Comparison of ENCODE assay signal across 23 mouse cellular contexts in the genomic region with DNA sequence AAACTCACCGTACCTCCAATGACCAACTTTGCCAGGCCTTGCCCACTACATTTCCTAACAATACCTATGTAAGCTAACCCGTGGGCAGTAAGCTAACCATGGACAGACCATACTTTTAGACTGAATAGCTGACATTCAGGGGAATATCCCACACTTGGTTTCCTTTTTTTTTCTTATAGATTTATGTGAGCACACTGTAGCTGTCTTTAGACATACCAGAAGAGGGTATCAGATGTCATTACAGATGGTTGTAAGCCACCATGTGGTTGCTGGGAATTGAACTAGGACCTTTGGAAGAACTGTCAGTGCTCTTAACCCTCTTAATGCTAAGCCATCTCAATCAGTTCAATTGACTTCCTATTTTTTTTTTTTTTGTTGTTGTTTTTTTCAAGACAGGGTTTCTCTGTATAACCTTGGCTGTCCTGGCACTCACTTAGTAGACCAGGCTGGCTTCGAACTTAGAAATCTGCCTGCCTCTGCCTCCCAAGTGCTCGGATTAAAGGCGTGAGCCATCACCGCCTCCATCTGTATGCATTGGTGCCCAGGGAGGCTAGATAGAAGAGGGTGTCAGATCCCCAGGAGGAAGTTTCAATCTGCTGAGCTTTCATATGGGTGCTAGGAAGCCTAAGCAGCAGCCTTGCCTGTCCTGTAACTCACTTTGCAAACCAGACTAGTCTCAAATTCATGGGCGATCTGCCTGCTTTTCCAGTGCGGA. TPM values are rescaled to one million over a fixed set of nuclear protein-coding genes. Genes with fewer than 3 reads are reported as not detected.
DNase-seq lines count a peak whose midpoint lies in the region; ATAC-seq and TF ChIP-seq lines count a peak whose summit lies in the region.
"Had no signal": no experiment of that assay in that cellular context is flagged by ENCODE, and none has a peak within 500 bp of the region (broad histone marks: within the 10 kb centered on the region; RNA-seq: fewer than 3 reads in every experiment).

No protein-coding gene starts in this region.

- H3K27ac ChIP-seq in liver, embryonic 15.5 days (replicated peaks): 0 out of 2 replicates have a peak overlapping the region, but pooled peaks have one; percentile 3
- H3K27ac ChIP-seq in CH12.LX (ENCODE audit: insufficient read depth, low read depth) (peak overlapping the region; percentile 95), macrophage (peak overlapping the region; percentile 27)
- H3K27ac ChIP-seq in hindbrain, postnatal 0 days: no peak overlapping the region
- H3K27ac ChIP-seq: heart, adult 2 months; heart, embryonic 13.5 days; kidney, embryonic 15.5 days; midbrain, embryonic 15.5 days had no signal

- TF ChIP-seq RAD21 in CH12.LX (IDR thresholded peaks at IDR 0.05; ENCODE audit: low read depth, low read length): no peak

- ATAC-seq in liver, embryonic 15.5 days (ENCODE audit: insufficient read depth): no peak
- no peak for ATAC-seq in hindbrain, postnatal 0 days
- ATAC-seq: forebrain, embryonic 16.5 days; midbrain, embryonic 15.5 days had no signal

- no peak overlapping the region for H3K4me2 ChIP-seq in liver, embryonic 15.5 days
- no peak overlapping the region for H3K4me2 ChIP-seq in CH12.LX (ENCODE audit: insufficient read depth, low read depth, poor library complexity, severe bottlenecking)
- no peak overlapping the region for H3K4me2 ChIP-seq in hindbrain, postnatal 0 days (ENCODE audit: low read depth, low read length)
- H3K4me2 ChIP-seq: heart, embryonic 13.5 days; kidney, embryonic 15.5 days; midbrain, embryonic 15.5 days had no signal

- DNase-seq in liver: no peak
- DNase-seq in CH12.LX (ENCODE audit: extremely low read depth): peak; percentile 41
- peak; percentile 47 for DNase-seq in R1 (ENCODE audit: low read depth, low spot score)
- no peak for DNase-seq in cerebellum, postnatal 14 days
- DNase-seq in hindbrain, postnatal 0 days (ENCODE audit: low spot score): no peak
- DNase-seq: adrenal gland, postnatal 25 days; cerebellum, adult 11-12 months; cerebellum, postnatal 25 days; embryo, embryonic 11 days; gastrocnemius, postnatal 25 days; heart, adult 2 months; heart, postnatal 14 days; kidney, adult 11 months; kidney, postnatal 36 days; lung, adult 2 months; lung, postnatal 14 days; thymus, adult 18-20 months had no signal

- no peak for TF ChIP-seq CTCF in CH12.LX (conservative IDR thresholded peaks at IDR 0.05 in 1 of 2, IDR thresholded peaks at IDR 0.05 in 1 of 2; ENCODE audit: low read depth in 2 of 2, low read length in 2 of 2)
- no peak for TF ChIP-seq CTCF in hindbrain, postnatal 0 days (IDR thresholded peaks at IDR 0.05; ENCODE audit: low read depth)

- H3K36me3 ChIP-seq in liver, embryonic 15.5 days (replicated peaks): peaks cover 30% of the 10 kb centered on the region
- H3K36me3 ChIP-seq in CH12.LX (replicated peaks in 1 of 2; ENCODE audit: control insufficient read depth in 1 of 2, insufficient read depth in 1 of 2, low read length in 1 of 2): peaks cover 25 to 34% of the 10 kb centered on the region in 2 experiments
- peaks cover 12% of the 10 kb centered on the region; the same call in 1 of the 2 replicates for H3K36me3 ChIP-seq in macrophage (ENCODE audit: inconsistent target)
- H3K36me3 ChIP-seq in hindbrain, postnatal 0 days (ENCODE audit: insufficient read depth, low read length): peaks cover 18% of the 10 kb centered on the region

- TF ChIP-seq EP300 in CH12.LX (IDR thresholded peaks at IDR 0.05; ENCODE audit: low read length): no peak

- no peaks in the 10 kb centered on the region for H3K27me3 ChIP-seq in liver, embryonic 15.5 days
- no peaks in the 10 kb centered on the region for H3K27me3 ChIP-seq in CH12.LX (replicated peaks)
- no peaks in the 10 kb centered on the region for H3K27me3 ChIP-seq in hindbrain, postnatal 0 days (ENCODE audit: insufficient read depth, low read length)
- H3K27me3 ChIP-seq: heart, embryonic 13.5 days; kidney, embryonic 15.5 days; midbrain, embryonic 15.5 days had no signal

- 72% methylated on average over 8 of the region's 8 CpGs for WGBS in liver, embryonic 15.5 days (ENCODE audit: insufficient replicate concordance)
- 94% methylated on average over 8 of the region's 8 CpGs for WGBS in macrophage (ENCODE audit: missing documents)
- WGBS in hindbrain, postnatal 0 days: 91% methylated on average over 8 of the region's 8 CpGs

- no peak overlapping the region for H3K9ac ChIP-seq in liver, embryonic 15.5 days
- no peak overlapping the region for H3K9ac ChIP-seq in CH12.LX (ENCODE audit: insufficient read depth, low read depth)
- H3K9ac ChIP-seq in hindbrain, postnatal 0 days (replicated peaks; ENCODE audit: low read length): no peak overlapping the region
- H3K9ac ChIP-seq: heart, embryonic 13.5 days; kidney, embryonic 15.5 days; midbrain, embryonic 15.5 days had no signal

- H3K79me2 ChIP-seq in CH12.LX (replicated peaks; ENCODE audit: control insufficient read depth, extremely low read depth, insufficient read depth, poor library complexity, severe bottlenecking) (peaks cover 40% of the 10 kb centered on the region), macrophage (ENCODE audit: inconsistent target) (peaks cover 49% of the 10 kb centered on the region)

- in situ Hi-C loops in CH12.LX (cut with MboI; ENCODE audit: low pct_ligation_motif_present, low pct_unique_long_range_greater_than_20kb, low sequenced_read_pairs): no loop called here

- no peak overlapping the region for H3K4me3 ChIP-seq in liver, embryonic 15.5 days (replicated peaks)
- H3K4me3 ChIP-seq in CH12.LX (replicated peaks in 1 of 3; ENCODE audit: low read depth in 2 of 3, low read length in 2 of 3, poor library complexity in 1 of 3) (no peak overlapping the region), macrophage (ENCODE audit: inconsistent target) (no peak overlapping the region)
- H3K4me3 ChIP-seq in hindbrain, postnatal 0 days (ENCODE audit: low read length): no peak overlapping the region
- H3K4me3 ChIP-seq: heart, adult 2 months; heart, embryonic 13.5 days; kidney, embryonic 15.5 days; midbrain, embryonic 15.5 days had no signal

- dilution Hi-C loops in CH12.LX (cut with MboI; ENCODE audit: extremely low pct_ligation_motif_present, extremely low pct_unique_long_range_greater_than_20kb, low sequenced_read_pairs): no loop called here

- no peak; the same call in 1 of the 2 replicates for TF ChIP-seq POLR2A in CH12.LX (IDR thresholded peaks at IDR 0.05; ENCODE audit: low read depth, low read length)

- no peaks in the 10 kb centered on the region for H3K9me3 ChIP-seq in liver, embryonic 15.5 days (replicated peaks)
- peaks cover 2% of the 10 kb centered on the region for H3K9me3 ChIP-seq in CH12.LX (replicated peaks; ENCODE audit: low read length)
- no peaks in the 10 kb centered on the region for H3K9me3 ChIP-seq in hindbrain, postnatal 0 days (ENCODE audit: low read length)
- H3K9me3 ChIP-seq: heart, embryonic 13.5 days; kidney, embryonic 15.5 days; midbrain, embryonic 15.5 days had no signal

- peaks cover 38% of the 10 kb centered on the region for H3K4me1 ChIP-seq in liver, embryonic 15.5 days (replicated peaks)
- peaks cover 21 to 50% of the 10 kb centered on the region in 2 experiments for H3K4me1 ChIP-seq in CH12.LX (ENCODE audit: control insufficient read depth in 1 of 2, insufficient read depth in 2 of 2)
- no peaks in the 10 kb centered on the region for H3K4me1 ChIP-seq in hindbrain, postnatal 0 days (ENCODE audit: insufficient read depth, low read length)

TF ChIP-seq in CH12.LX, 34 proteins besides CTCF, POLR2A, EP300 and RAD21 (continues in another document):
- TF ChIP-seq SIN3A (IDR thresholded peaks at IDR 0.05; ENCODE audit: low read length) (peak; percentile 70), PAX5 (IDR thresholded peaks at IDR 0.05; ENCODE audit: low read length) (no peak), ETS1 (conservative IDR thresholded peaks at IDR 0.05; ENCODE audit: low read depth, low read length) (no peak; the same call in 1 of the 2 replicates), MAZ (IDR thresholded peaks at IDR 0.05; ENCODE audit: low read depth, low read length) (no peak)

RNA-seq across cellular contexts. Expression of gene Myo1g, which starts 3.6 kb away (rescaled TPM):
- 9.4 and 9.6 TPM in 2 replicates for polyA plus RNA-seq in liver, embryonic 15.5 days (2015; fragmentation: Nextera tagmentation; extraction: Ambion mirVana)
- total RNA-seq in CH12.LX (2012; rRNA removed) (279 and 335 TPM in 2 replicates), CH12.LX (2014; rRNA removed) (265 and 268 TPM in 2 replicates)
- polyA plus RNA-seq in CH12.LX (2012; ENCODE audit: insufficient read length, low read depth) (279 and 284 TPM in 2 replicates), macrophage (2018) (54.3 to 64.8 TPM (median 54.5 TPM) in 3 replicates)
- total RNA-seq in macrophage (2018; cell fraction: chromatin; rRNA removed): 1,000 to 10,000 TPM in 3 of 26 experiments, 100 to 1,000 TPM in 23; 308 to 2,013 (median 470) TPM
- 100 to 1,000 TPM in 12 of 26 experiments, 10 to 100 TPM in 14; 57.8 to 153 (median 97.1) TPM for total RNA-seq in macrophage (2018; cell fraction: cytosol; rRNA removed)
- 1,000 to 10,000 TPM in 2 of 26 experiments, 100 to 1,000 TPM in 24; 212 to 1,497 (median 266) TPM for total RNA-seq in macrophage (2018; cell fraction: nucleus; rRNA removed)
- 0.68 and 1.0 TPM in 2 replicates for total RNA-seq in hindbrain, postnatal 0 days (2014; rRNA removed)
- polyA plus RNA-seq in hindbrain, postnatal 0 days (2015; fragmentation: Nextera tagmentation; extraction: Ambion mirVana): 0.39 and 0.50 TPM in 2 replicates

RNA-seq across cellular contexts. Expression of gene Ccm2, which starts 22.4 kb away (rescaled TPM):
- polyA plus RNA-seq in liver, embryonic 15.5 days (2015; fragmentation: Nextera tagmentation; extraction: Ambion mirVana): 40.1 and 43.9 TPM in 2 replicates
- total RNA-seq in CH12.LX (2012; rRNA removed) (30.4 and 31.6 TPM in 2 replicates), CH12.LX (2014; rRNA removed) (32.7 and 32.9 TPM in 2 replicates)
- polyA plus RNA-seq in CH12.LX (2012; ENCODE audit: insufficient read length, low read depth) (29.4 and 34.5 TPM in 2 replicates), macrophage (2018) (52.8 to 75.3 TPM (median 58.4 TPM) in 3 replicates)
- 100 to 1,000 TPM in 3 of 26 experiments, 10 to 100 TPM in 23; 30.2 to 131 (median 60.0) TPM for total RNA-seq in macrophage (2018; cell fraction: chromatin; rRNA removed)
- 10 to 100 TPM; 31.5 to 73.5 (median 61.7) TPM for total RNA-seq in macrophage (2018; cell fraction: cytosol; rRNA removed)
- 100 to 1,000 TPM in 1 of 26 experiments, 10 to 100 TPM in 25; 28.0 to 103 (median 45.3) TPM for total RNA-seq in macrophage (2018; cell fraction: nucleus; rRNA removed)
- total RNA-seq in hindbrain, postnatal 0 days (2014; rRNA removed): 62.8 and 77.5 TPM in 2 replicates
- 74.1 and 80.2 TPM in 2 replicates for polyA plus RNA-seq in hindbrain, postnatal 0 days (2015; fragmentation: Nextera tagmentation; extraction: Ambion mirVana)

RNA-seq across cellular contexts. Expression of gene Purb, which starts 48.6 kb away (rescaled TPM):
- polyA plus RNA-seq in liver, embryonic 15.5 days (2015; fragmentation: Nextera tagmentation; extraction: Ambion mirVana): 7.6 TPM in 2 replicates
- total RNA-seq in CH12.LX (2012; rRNA removed) (19.3 and 29.7 TPM in 2 replicates), CH12.LX (2014; rRNA removed) (45.2 and 50.5 TPM in 2 replicates)
- polyA plus RNA-seq in CH12.LX (2012; ENCODE audit: insufficient read length, low read depth) (35.0 and 42.4 TPM in 2 replicates), macrophage (2018) (23.4 to 30.1 TPM (median 28.8 TPM) in 3 replicates)
- 10 to 100 TPM; 24.8 to 61.9 (median 42.8) TPM for total RNA-seq in macrophage (2018; cell fraction: chromatin; rRNA removed)
- 10 to 100 TPM; 26.5 to 68.4 (median 42.4) TPM for total RNA-seq in macrophage (2018; cell fraction: cytosol; rRNA removed)
- total RNA-seq in macrophage (2018; cell fraction: nucleus; rRNA removed): 10 to 100 TPM; 41.5 to 75.6 (median 54.1) TPM
- 35.9 and 36.9 TPM in 2 replicates for total RNA-seq in hindbrain, postnatal 0 days (2014; rRNA removed)
- 17.1 and 17.9 TPM in 2 replicates for polyA plus RNA-seq in hindbrain, postnatal 0 days (2015; fragmentation: Nextera tagmentation; extraction: Ambion mirVana)

Comparison
In these comparisons a context has a peak if more than half of its experiments do, and no peak if none do; other contexts are left out.
1. DNase-seq: peak in CH12.LX (single experiment) and R1 (single experiment); none in liver (single experiment), cerebellum, postnatal 14 days (0 of 2) and hindbrain, postnatal 0 days (single experiment).